Mouse (Mus musculus) MEL (cell line): ENCODE results near the gene Rccd1. TPM values are rescaled to one million over a fixed set of nuclear protein-coding genes. Genes with fewer than 3 reads are reported as not detected.

ENCODE experiments used
- DNase-seq: peaks from one replicate; pipeline ENCODE4 v3.0.0; 2011; ENCODE audit warnings: low read depth, low spot score
- H3K27ac ChIP-seq: 2 replicates; pipeline ENCODE4 v1.5.1; 2012; ENCODE audit warnings: low read depth, mild to moderate bottlenecking, control low read depth, low read length, moderate library complexity; ENCODE audit not compliant: control insufficient read depth
- H3K27me3 ChIP-seq, 2 experiments: fragments of 150-350 bp in 1 of 2; sonication (generic) in 1 of 2; 2 replicates each; pipeline ENCODE4 v1.6.1; 2012; ENCODE audit warnings: low read length in 2 of 2, mild to moderate bottlenecking in 2 of 2, improper control_type of control experiment in 1 of 2, moderate library complexity in 1 of 2; ENCODE audit not compliant: insufficient read depth in 2 of 2, control insufficient read depth in 1 of 2
- H3K36me3 ChIP-seq, 2 experiments: 2 replicates each; pipeline ENCODE4 v1.6.1; 2012 to 2014; ENCODE audit warnings: low read length in 2 of 2, improper control_type of control experiment in 1 of 2, inconsistent platforms in 1 of 2, mild to moderate bottlenecking in 1 of 2; ENCODE audit not compliant: insufficient read depth in 2 of 2, control insufficient read depth in 1 of 2
- H3K4me1 ChIP-seq, 2 experiments: fragments of 150-350 bp in 1 of 2; sonication (generic) in 1 of 2; 2 replicates each; pipeline ENCODE4 v1.6.1; 2012; ENCODE audit warnings: low read length in 2 of 2, improper control_type of control experiment in 1 of 2, mild to moderate bottlenecking in 1 of 2; ENCODE audit not compliant: insufficient read depth in 2 of 2, control insufficient read depth in 1 of 2
- H3K4me3 ChIP-seq, 2 experiments: fragments of 150-350 bp in 1 of 2; sonication (generic) in 1 of 2; 2 replicates each; pipeline ENCODE4 v1.5.1; 2012; ENCODE audit warnings: low read depth in 2 of 2, low read length in 2 of 2, mild to moderate bottlenecking in 2 of 2, moderate library complexity in 2 of 2, control low read depth in 1 of 2, improper control_type of control experiment in 1 of 2; ENCODE audit not compliant: control insufficient read depth in 1 of 2, insufficient read depth in 1 of 2
- H3K79me2 ChIP-seq: 2 replicates; pipeline ENCODE4 v1.6.1; 2012; ENCODE audit warnings: mild to moderate bottlenecking, low read length, moderate library complexity; ENCODE audit not compliant: control insufficient read depth, poor library complexity, insufficient read depth
- H3K9ac ChIP-seq: 2 replicates; pipeline ENCODE4 v1.6.1; 2012; ENCODE audit warnings: low read depth, mild to moderate bottlenecking, control low read depth, low read length, moderate library complexity; ENCODE audit not compliant: control insufficient read depth, poor library complexity, severe bottlenecking
- H3K9me3 ChIP-seq: fragments of 150-350 bp; sonication (generic); replicated peaks from 2 replicates; pipeline ENCODE4 v1.6.1; 2012; ENCODE audit warnings: mild to moderate bottlenecking, low read length, improper control_type of control experiment, moderate library complexity; ENCODE audit not compliant: insufficient read depth
- BHLHE40 ChIP-seq: IDR thresholded peaks from 2 replicates; pipeline ENCODE4 v1.6.1; 2012; ENCODE audit warnings: low read depth, mild to moderate bottlenecking, inconsistent platforms, low read length, improper control_type of control experiment, borderline replicate concordance
- CHD2 ChIP-seq: IDR thresholded peaks from 2 replicates; pipeline ENCODE4 v1.6.1; 2011; ENCODE audit warnings: low read length, improper control_type of control experiment
- CTCF ChIP-seq, 3 experiments: IDR thresholded peaks in 2 of 3; conservative IDR thresholded peaks in 1 of 3; 2 replicates each; pipeline ENCODE4 v1.5.1; 2011 to 2012; ENCODE audit warnings: low read length in 3 of 3, low read depth in 2 of 3, mild to moderate bottlenecking in 2 of 3, improper control_type of control experiment in 1 of 3, inconsistent platforms in 1 of 3, mixed read lengths in 1 of 3, moderate library complexity in 1 of 3; ENCODE audit not compliant: control insufficient read depth in 1 of 3, insufficient read depth in 1 of 3, poor library complexity in 1 of 3, severe bottlenecking in 1 of 3
- E2F4 ChIP-seq: IDR thresholded peaks from 2 replicates; pipeline ENCODE4 v1.6.1; 2011; ENCODE audit warnings: low read depth, low read length, improper control_type of control experiment, borderline replicate concordance
- EP300 ChIP-seq, 2 experiments: IDR thresholded peaks; 2 replicates each; pipeline ENCODE4 v1.6.1; 2011; ENCODE audit warnings: improper control_type of control experiment in 2 of 2, low read length in 2 of 2, low read depth in 1 of 2, mild to moderate bottlenecking in 1 of 2
- ETS1 ChIP-seq: IDR thresholded peaks from 2 replicates; pipeline ENCODE4 v1.6.1; 2012; ENCODE audit warnings: low read depth, mild to moderate bottlenecking, inconsistent platforms, low read length, improper control_type of control experiment, moderate library complexity
- GABPA ChIP-seq: IDR thresholded peaks from 2 replicates; pipeline ENCODE4 v1.6.1; 2012; ENCODE audit warnings: low read depth, mild to moderate bottlenecking, inconsistent platforms, low read length, improper control_type of control experiment, moderate library complexity
- GATA1 ChIP-seq: IDR thresholded peaks from 2 replicates; pipeline ENCODE4 v1.6.1; 2011; ENCODE audit warnings: low read depth, low read length, improper control_type of control experiment
- HCFC1 ChIP-seq: IDR thresholded peaks from 2 replicates; pipeline ENCODE4 v1.6.1; 2012; ENCODE audit warnings: low read depth, mild to moderate bottlenecking, inconsistent platforms, low read length, improper control_type of control experiment, moderate library complexity
- MAFK ChIP-seq: IDR thresholded peaks from 2 replicates; pipeline ENCODE4 v1.6.1; 2011; ENCODE audit warnings: low read depth, mild to moderate bottlenecking, low read length, improper control_type of control experiment, borderline replicate concordance
- MAX ChIP-seq: IDR thresholded peaks from 2 replicates; pipeline ENCODE4 v1.6.1; 2011; ENCODE audit warnings: low read length, improper control_type of control experiment
- MAZ ChIP-seq: IDR thresholded peaks from 2 replicates; pipeline ENCODE4 v1.6.1; 2012; ENCODE audit warnings: low read depth, mild to moderate bottlenecking, inconsistent platforms, low read length, improper control_type of control experiment
- MXI1 ChIP-seq: IDR thresholded peaks from 2 replicates; pipeline ENCODE4 v1.6.1; 2011; ENCODE audit warnings: mild to moderate bottlenecking, low read depth, low read length, improper control_type of control experiment
- MYC ChIP-seq: IDR thresholded peaks from 2 replicates; pipeline ENCODE4 v1.6.1; 2011; ENCODE audit warnings: low read depth, mild to moderate bottlenecking, low read length, improper control_type of control experiment, moderate library complexity
- NRF1 ChIP-seq: IDR thresholded peaks from 2 replicates; pipeline ENCODE4 v1.6.1; 2014; ENCODE audit warnings: low read depth, mild to moderate bottlenecking, inconsistent platforms, low read length, improper control_type of control experiment, moderate library complexity; ENCODE audit not compliant: poor library complexity, insufficient read depth, severe bottlenecking
- POLR2A ChIP-seq, 2 experiments: IDR thresholded peaks; 2 replicates each; pipeline ENCODE4 v1.6.1; 2011 to 2012; ENCODE audit warnings: low read length in 2 of 2, mild to moderate bottlenecking in 2 of 2, control low read depth in 1 of 2, improper control_type of control experiment in 1 of 2, low read depth in 1 of 2, moderate library complexity in 1 of 2; ENCODE audit not compliant: control insufficient read depth in 1 of 2, insufficient read depth in 1 of 2, poor library complexity in 1 of 2
- POLR2AphosphoS2 ChIP-seq: IDR thresholded peaks from 2 replicates; pipeline ENCODE4 v1.6.1; 2011; ENCODE audit warnings: low read length, improper control_type of control experiment
- POLR2AphosphoS5 ChIP-seq: IDR thresholded peaks from 2 replicates; pipeline ENCODE4 v1.6.1; 2012; ENCODE audit warnings: low read depth, borderline replicate concordance, mild to moderate bottlenecking, inconsistent platforms, low read length, moderate library complexity, mixed read lengths
- RAD21 ChIP-seq: IDR thresholded peaks from 2 replicates; pipeline ENCODE4 v1.6.1; 2011; ENCODE audit warnings: mild to moderate bottlenecking, low read depth, low read length, improper control_type of control experiment
- SMC3 ChIP-seq: IDR thresholded peaks from 2 replicates; pipeline ENCODE4 v1.6.1; 2011; ENCODE audit warnings: low read depth, low read length, improper control_type of control experiment
- TBP ChIP-seq: IDR thresholded peaks from 2 replicates; pipeline ENCODE4 v1.8.0; 2011; ENCODE audit warnings: low read depth, low read length, improper control_type of control experiment
- TCF12 ChIP-seq: IDR thresholded peaks from 2 replicates; pipeline ENCODE4 v1.6.1; 2014; ENCODE audit warnings: low read depth, mild to moderate bottlenecking, inconsistent platforms, low read length, improper control_type of control experiment, moderate library complexity
- UBTF ChIP-seq: IDR thresholded peaks from 2 replicates; pipeline ENCODE4 v1.6.1; 2012; ENCODE audit warnings: low read depth, mild to moderate bottlenecking, inconsistent platforms, low read length, improper control_type of control experiment, moderate library complexity, borderline replicate concordance; ENCODE audit not compliant: insufficient read depth
- USF2 ChIP-seq, 2 experiments: IDR thresholded peaks; 2 replicates each; pipeline ENCODE4 v1.6.1; 2011 to 2012; ENCODE audit warnings: improper control_type of control experiment in 2 of 2, low read length in 2 of 2, borderline replicate concordance in 1 of 2, inconsistent platforms in 1 of 2, low read depth in 1 of 2, mild to moderate bottlenecking in 1 of 2; ENCODE audit not compliant: insufficient read depth in 1 of 2
- ZC3H11A ChIP-seq: IDR thresholded peaks from 2 replicates; pipeline ENCODE4 v1.6.1; 2012; ENCODE audit warnings: low read depth, mild to moderate bottlenecking, inconsistent platforms, low read length, improper control_type of control experiment
- ZKSCAN1 ChIP-seq: IDR thresholded peaks from 2 replicates; pipeline ENCODE4 v1.6.1; 2012; ENCODE audit warnings: low read depth, mild to moderate bottlenecking, inconsistent platforms, low read length, improper control_type of control experiment, moderate library complexity
- ZNF384 ChIP-seq: IDR thresholded peaks from 2 replicates; pipeline ENCODE4 v1.6.1; 2012; ENCODE audit warnings: low read depth, mild to moderate bottlenecking, inconsistent platforms, low read length, improper control_type of control experiment
- polyA plus RNA-seq, 2 experiments: library from polyadenylated mRNA; stranded (reverse) in 1 of 2; unstranded in 1 of 2; fragments of >175 nt in 1 of 2; fragments of >200 nt in 1 of 2; gene quantifications; 2 replicates each; pipeline versions ENCODE4 v1.2.1 to v1.2.4; 2012; ENCODE audit warnings: low replicate concordance in 2 of 2, low read depth in 1 of 2; ENCODE audit not compliant: insufficient read length in 2 of 2, insufficient read depth in 1 of 2, missing spikeins in 1 of 2
- total RNA-seq: library from RNA; depleted of rRNA; stranded (reverse); fragments of 300-350 nt; gene quantifications from 2 replicates; pipeline ENCODE4 v1.2.3, GENCODE M21; 2012

The Rccd1 gene
- total and polyA plus RNA-seq, 3 experiments: 16.8 to 20.2 TPM; not detected in 1

DNA sequence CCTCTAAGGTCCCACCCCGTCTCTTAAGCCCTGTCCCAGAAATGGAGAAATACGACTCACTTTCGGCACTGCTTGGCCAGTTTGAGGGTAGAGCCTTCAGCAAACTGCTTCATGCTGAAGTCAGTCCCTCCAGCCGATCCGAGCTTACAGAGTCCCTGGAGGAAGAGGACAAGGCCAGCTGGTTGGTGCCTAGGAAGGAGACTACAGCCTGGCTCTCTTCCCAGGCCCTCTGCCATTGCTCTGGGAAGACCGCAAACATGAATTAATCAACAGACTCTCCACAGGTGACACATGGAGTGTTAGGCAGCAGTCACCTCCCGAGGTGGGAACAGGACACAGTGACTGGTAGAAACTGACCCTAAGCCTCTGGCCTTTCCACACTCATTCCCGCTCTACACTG, 6.0 kb upstream of the Rccd1 start:
- Histone ChIP-seq H3K4me1 (no peaks in the 10 kb centered on the region), H3K9me3 (no peaks in the 10 kb centered on the region), H3K36me3 (peaks cover 0 to 12% of the 10 kb centered on the region in 2 experiments; a peak in 2 of 4 replicates), H3K4me3 (no peak overlapping the region), H3K79me2 (no peaks in the 10 kb centered on the region), H3K27me3 (no peaks in the 10 kb centered on the region), H3K27ac (no peak overlapping the region), H3K9ac (no peak overlapping the region)
- no peak for TF ChIP-seq MAZ
- no peak for TF ChIP-seq MXI1
- no peak for TF ChIP-seq GABPA
- TF ChIP-seq UBTF: no peak
- no peak for TF ChIP-seq NRF1
- TF ChIP-seq E2F4: no peak
- no peak for TF ChIP-seq SMC3
- no peak for TF ChIP-seq MYC
- no peak for TF ChIP-seq ETS1
- TF ChIP-seq CHD2: no peak
- TF ChIP-seq RAD21: no peak
- TF ChIP-seq MAX: no peak
- TF ChIP-seq TCF12: no peak
- TF ChIP-seq ZNF384: no peak
- no peak for TF ChIP-seq MAFK
- TF ChIP-seq HCFC1: no peak
- no peak for DNase-seq

DNA sequence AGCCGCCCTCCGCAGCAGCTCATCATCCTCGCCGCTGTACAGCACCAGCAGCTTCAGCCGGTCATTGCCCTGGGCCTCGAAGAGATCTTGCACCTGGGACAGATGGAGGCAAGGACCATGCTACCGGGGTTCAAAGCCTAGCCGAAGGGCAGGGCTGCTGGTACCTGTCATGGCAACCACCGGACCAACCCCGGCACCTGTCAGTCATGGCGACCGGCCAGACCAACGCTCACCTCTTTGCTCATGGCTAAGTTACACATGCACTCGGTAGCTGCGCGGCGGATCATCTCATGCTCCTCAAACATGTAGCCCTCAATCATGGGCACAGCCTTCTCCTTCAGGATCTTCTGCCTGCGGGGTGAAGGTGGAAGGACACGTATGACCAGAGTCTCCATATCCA, 1.8 kb upstream of the Rccd1 start:
- peaks cover 19% of the 10 kb centered on the region for H3K79me2 ChIP-seq
- peaks cover under 1 to 4% of the 10 kb centered on the region in 2 experiments for H3K36me3 ChIP-seq
- no peak overlapping the region for H3K9ac ChIP-seq
- no peaks in the 10 kb centered on the region for H3K27me3 ChIP-seq
- H3K4me3 ChIP-seq: no peak overlapping the region
- H3K9me3 ChIP-seq: no peaks in the 10 kb centered on the region
- no peak for DNase-seq
- H3K4me1 ChIP-seq: peaks cover 0 to 7% of the 10 kb centered on the region in 2 experiments; a peak in 2 of 4 replicates
- no peak overlapping the region for H3K27ac ChIP-seq
- no peak for TF ChIP-seq ZC3H11A
- no peak for TF ChIP-seq GATA1
- no peak for TF ChIP-seq MYC
- no peak for TF ChIP-seq BHLHE40
- TF ChIP-seq CTCF (IDR thresholded peaks at IDR 0.05 in 2 of 3, conservative IDR thresholded peaks at IDR 0.05 in 1 of 3; ENCODE audit: control insufficient read depth in 1 of 3, insufficient read depth in 1 of 3, low read depth in 2 of 3, low read length in 3 of 3, poor library complexity in 1 of 3, severe bottlenecking in 1 of 3): no peak
- TF ChIP-seq RAD21: no peak
- TF ChIP-seq POLR2A (IDR thresholded peaks at IDR 0.05; ENCODE audit: control insufficient read depth in 1 of 2, insufficient read depth in 1 of 2, low read depth in 1 of 2, low read length in 2 of 2, poor library complexity in 1 of 2): no peak
- no peak for TF ChIP-seq MAZ
- TF ChIP-seq GABPA: no peak
- no peak for TF ChIP-seq USF2 (IDR thresholded peaks at IDR 0.05; ENCODE audit: borderline replicate concordance in 1 of 2, insufficient read depth in 1 of 2, low read depth in 1 of 2, low read length in 2 of 2)
- no peak for TF ChIP-seq POLR2AphosphoS2
- no peak for TF ChIP-seq ZNF384
- TF ChIP-seq ZKSCAN1: no peak
- TF ChIP-seq CHD2: no peak
- no peak for TF ChIP-seq TCF12
- no peak for TF ChIP-seq TBP
- no peak for TF ChIP-seq NRF1
- no peak for TF ChIP-seq MAX
- no peak for TF ChIP-seq EP300 (IDR thresholded peaks at IDR 0.05; ENCODE audit: low read depth in 1 of 2, low read length in 2 of 2)
- TF ChIP-seq POLR2AphosphoS5: no peak
